ENCODE assay signal across 10 mouse cellular contexts in the genomic region with DNA sequence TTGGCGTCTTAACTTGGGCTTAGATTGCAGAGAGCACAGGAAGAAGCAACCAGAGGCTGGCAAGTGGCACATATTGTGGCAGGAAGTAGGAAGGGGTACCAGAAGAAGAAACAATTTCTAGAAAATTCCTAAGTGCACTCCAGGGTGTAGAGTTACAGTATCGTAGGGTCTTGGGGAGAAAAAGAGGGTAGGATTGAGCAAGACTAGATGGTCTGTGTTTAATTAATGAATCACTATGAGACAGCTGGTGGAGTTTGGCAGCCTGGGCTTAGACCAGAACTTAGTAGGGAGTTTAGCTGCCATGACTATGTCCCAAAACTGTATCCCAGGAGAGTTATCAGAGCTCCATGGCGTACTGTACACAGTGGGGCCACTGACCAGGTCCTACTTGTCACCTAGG. TPM values are rescaled to one million over a fixed set of nuclear protein-coding genes. Genes with fewer than 3 reads are reported as not detected.
DNase-seq lines count a peak whose midpoint lies in the region; ATAC-seq and TF ChIP-seq lines count a peak whose summit lies in the region.
"Had no signal": no experiment of that assay in that cellular context is flagged by ENCODE, and none has a peak within 500 bp of the region (broad histone marks: within the 10 kb centered on the region; RNA-seq: fewer than 3 reads in every experiment).

No protein-coding gene starts in this region.

- no peak for TF ChIP-seq POLR2A in thymus, adult 2 months (IDR thresholded peaks at IDR 0.05; ENCODE audit: control insufficient read depth, extremely low read depth, insufficient read depth, low read length, poor library complexity)

- peaks cover 10% of the 10 kb centered on the region; the same call in 1 of the 2 replicates for H3K27me3 ChIP-seq in heart, embryonic 14.5 days (ENCODE audit: control insufficient read depth, insufficient read depth, low read length)
- no peaks in the 10 kb centered on the region for H3K27me3 ChIP-seq in embryonic facial prominence, embryonic 14.5 days (replicated peaks; ENCODE audit: control insufficient read depth, insufficient read depth, low read length)
- H3K27me3 ChIP-seq in hindbrain, postnatal 0 days (ENCODE audit: insufficient read depth, low read length) = no peaks in the 10 kb centered on the region
- no peaks in the 10 kb centered on the region for H3K27me3 ChIP-seq in midbrain, postnatal 0 days (ENCODE audit: insufficient read depth, low read length)
- H3K27me3 ChIP-seq in thymus, adult 2 months (ENCODE audit: control insufficient read depth, insufficient read depth, low read length) = peaks cover 4% of the 10 kb centered on the region; the same call in 1 of the 2 replicates

- ATAC-seq in heart, embryonic 14.5 days (ENCODE audit: insufficient number of reproducible peaks, insufficient read depth, low FRiP score, low read depth) = no peak
- ATAC-seq in embryonic facial prominence, embryonic 14.5 days (ENCODE audit: low read depth) = no peak
- ATAC-seq in hindbrain, postnatal 0 days = no peak
- no peak for ATAC-seq in midbrain, postnatal 0 days (ENCODE audit: low FRiP score)

- DNase-seq in heart, postnatal 4 days = no peak
- DNase-seq in embryonic facial prominence, embryonic 14.5 days (ENCODE audit: low spot score) = peak; percentile 39
- no peak for DNase-seq in hindbrain, postnatal 0 days (ENCODE audit: low spot score)
- DNase-seq in midbrain, postnatal 0 days (ENCODE audit: low spot score) = no peak
- DNase-seq in thymus, postnatal 25 days = no peak
- DNase-seq in thymus, adult 2 months = no peak
- DNase-seq in spleen, postnatal 14 days (ENCODE audit: low spot score in 2 of 2) = no peak
- DNase-seq: cerebellum, adult 11 months; gastrocnemius, postnatal 25 days had no signal

- H3K27ac ChIP-seq in heart, embryonic 14.5 days (replicated peaks in 1 of 2; ENCODE audit: control insufficient read depth in 1 of 2, insufficient read depth in 1 of 2, low read depth in 2 of 2, low read length in 2 of 2) = no peak overlapping the region
- peak overlapping the region; percentile 84 for H3K27ac ChIP-seq in embryonic facial prominence, embryonic 14.5 days (replicated peaks; ENCODE audit: low read depth, low read length)
- H3K27ac ChIP-seq in hindbrain, postnatal 0 days = no peak overlapping the region
- H3K27ac ChIP-seq in midbrain, postnatal 0 days (ENCODE audit: low read depth, low read length) = no peak overlapping the region
- H3K27ac ChIP-seq in thymus, adult 2 months (ENCODE audit: control insufficient read depth, insufficient read depth, low read length) = no peak overlapping the region

- H3K9ac ChIP-seq in heart, embryonic 14.5 days (ENCODE audit: low read length) = no peak overlapping the region
- H3K9ac ChIP-seq in embryonic facial prominence, embryonic 14.5 days (ENCODE audit: low read depth, low read length) = peak overlapping the region; percentile 80
- no peak overlapping the region for H3K9ac ChIP-seq in hindbrain, postnatal 0 days (replicated peaks; ENCODE audit: low read length)
- H3K9ac ChIP-seq in midbrain, postnatal 0 days (replicated peaks; ENCODE audit: low read length, poor library complexity, severe bottlenecking) = no peak overlapping the region

- no peak overlapping the region for H3K4me3 ChIP-seq in heart, embryonic 14.5 days (ENCODE audit: control insufficient read depth in 1 of 2, insufficient read depth in 1 of 2, low read depth in 1 of 2, low read length in 2 of 2)
- H3K4me3 ChIP-seq in embryonic facial prominence, embryonic 14.5 days (ENCODE audit: low read depth, low read length) = peak overlapping the region; percentile 58
- no peak overlapping the region for H3K4me3 ChIP-seq in hindbrain, postnatal 0 days (ENCODE audit: low read length)
- no peak overlapping the region for H3K4me3 ChIP-seq in midbrain, postnatal 0 days (ENCODE audit: low read depth, low read length)
- no peak overlapping the region for H3K4me3 ChIP-seq in thymus, adult 2 months (ENCODE audit: control insufficient read depth, insufficient read depth, low read length)

- 80% methylated on average over 3 of the region's 3 CpGs for WGBS in heart, embryonic 14.5 days
- 47% methylated on average over 3 of the region's 3 CpGs for WGBS in embryonic facial prominence, embryonic 14.5 days
- 58% methylated on average over 3 of the region's 3 CpGs for WGBS in hindbrain, postnatal 0 days
- WGBS in midbrain, postnatal 0 days = 75% methylated on average over 3 of the region's 3 CpGs
- WGBS in thymus, adult 2 months = 71% methylated on average over 3 of the region's 3 CpGs

- no peaks in the 10 kb centered on the region for H3K9me3 ChIP-seq in heart, embryonic 14.5 days (ENCODE audit: control insufficient read depth, low read length)
- no peaks in the 10 kb centered on the region for H3K9me3 ChIP-seq in embryonic facial prominence, embryonic 14.5 days (ENCODE audit: control insufficient read depth, low read length)
- H3K9me3 ChIP-seq in hindbrain, postnatal 0 days (ENCODE audit: low read length) = no peaks in the 10 kb centered on the region
- no peaks in the 10 kb centered on the region for H3K9me3 ChIP-seq in midbrain, postnatal 0 days (ENCODE audit: low read length)

- TF ChIP-seq CTCF in hindbrain, postnatal 0 days (IDR thresholded peaks at IDR 0.05; ENCODE audit: low read depth) = no peak
- TF ChIP-seq CTCF in midbrain, postnatal 0 days (IDR thresholded peaks at IDR 0.05) = no peak
- TF ChIP-seq CTCF in thymus, adult 2 months (IDR thresholded peaks at IDR 0.05; ENCODE audit: borderline replicate concordance, control insufficient read depth, extremely low read depth, insufficient read depth, low read length, poor library complexity) = no peak

- H3K4me1 ChIP-seq in heart, embryonic 14.5 days (ENCODE audit: control insufficient read depth in 2 of 2, insufficient read depth in 2 of 2, low read length in 2 of 2) = peaks cover 9 to 13% of the 10 kb centered on the region in 2 experiments
- peaks cover 24% of the 10 kb centered on the region for H3K4me1 ChIP-seq in embryonic facial prominence, embryonic 14.5 days (ENCODE audit: control insufficient read depth, insufficient read depth, low read length)
- peaks cover 17% of the 10 kb centered on the region; the same call in 1 of the 2 replicates for H3K4me1 ChIP-seq in hindbrain, postnatal 0 days (ENCODE audit: insufficient read depth, low read length)
- H3K4me1 ChIP-seq in midbrain, postnatal 0 days (ENCODE audit: insufficient read depth, low read length) = peaks cover 8% of the 10 kb centered on the region; the same call in 1 of the 2 replicates
- no peaks in the 10 kb centered on the region for H3K4me1 ChIP-seq in thymus, adult 2 months (replicated peaks; ENCODE audit: control insufficient read depth, insufficient read depth, low read length)

- no peaks in the 10 kb centered on the region for H3K36me3 ChIP-seq in heart, embryonic 14.5 days (ENCODE audit: control insufficient read depth, insufficient read depth, low read length)
- H3K36me3 ChIP-seq in embryonic facial prominence, embryonic 14.5 days (ENCODE audit: control insufficient read depth, insufficient read depth, low read length) = no peaks in the 10 kb centered on the region
- no peaks in the 10 kb centered on the region for H3K36me3 ChIP-seq in hindbrain, postnatal 0 days (ENCODE audit: insufficient read depth, low read length)
- no peaks in the 10 kb centered on the region for H3K36me3 ChIP-seq in midbrain, postnatal 0 days (ENCODE audit: insufficient read depth, low read length)
- no peaks in the 10 kb centered on the region for H3K36me3 ChIP-seq in thymus, adult 2 months (ENCODE audit: control insufficient read depth, insufficient read depth, low read length)

- peak overlapping the region; percentile 79; the same call in 1 of the 2 replicates for H3K4me2 ChIP-seq in heart, embryonic 14.5 days (ENCODE audit: low read length)
- H3K4me2 ChIP-seq in embryonic facial prominence, embryonic 14.5 days (ENCODE audit: low read depth, low read length) = peak overlapping the region; percentile 88
- 0 out of 2 replicates have a peak overlapping the region, but pooled peaks have one; percentile 84 for H3K4me2 ChIP-seq in hindbrain, postnatal 0 days (ENCODE audit: low read depth, low read length)
- peak overlapping the region; percentile 69 for H3K4me2 ChIP-seq in midbrain, postnatal 0 days (ENCODE audit: low read depth, low read length, poor library complexity, severe bottlenecking)

RNA-seq across cellular contexts. Expression of a gene that starts 1.2 kb away (rescaled TPM):
- 1.7 and 2.5 TPM in 2 replicates for polyA plus RNA-seq in heart, embryonic 14.5 days (2014; fragmentation: Nextera tagmentation; extraction: Ambion mirVana)
- total RNA-seq in heart, postnatal 4 days (2021) = 1 to 10 TPM; 2.3 to 3.9 TPM
- polyA plus RNA-seq in embryonic facial prominence, embryonic 14.5 days (2014; fragmentation: Nextera tagmentation; extraction: Ambion mirVana) = 21.9 and 22.1 TPM in 2 replicates
- total RNA-seq in hindbrain, postnatal 0 days (2014; rRNA removed) = 3.5 and 5.6 TPM in 2 replicates
- 3.6 and 4.4 TPM in 2 replicates for polyA plus RNA-seq in hindbrain, postnatal 0 days (2015; fragmentation: Nextera tagmentation; extraction: Ambion mirVana)
- total RNA-seq in midbrain, postnatal 0 days (2014; rRNA removed) = 5.0 and 6.5 TPM in 2 replicates
- 2.6 and 3.0 TPM in 2 replicates for polyA plus RNA-seq in midbrain, postnatal 0 days (2015; fragmentation: Nextera tagmentation; extraction: Ambion mirVana)
- polyA plus RNA-seq in thymus, adult 2 months (2012; rRNA removed) = 1.4 and 2.4 TPM in 2 replicates
